Mouse (Mus musculus) liver, adult (tissue): ENCODE results near the gene Cd300lg.

ENCODE experiments used
- GATA4 ChIP-seq: IDR thresholded peaks from 2 replicates; pipeline ENCODE4 v1.6.1; 2014; ENCODE audit warnings: mild to moderate bottlenecking, low read length; ENCODE audit not compliant: insufficient replicate concordance

Cd300lg gene

GRCm38 (mm10) chr11:102035456-102035960, 5.8 kb upstream of the Cd300lg start:
- no peak for TF ChIP-seq GATA4

- no peak for TF ChIP-seq GATA4
Measured at GRCm38 (mm10) chr11:102036336-102036735, 5.0 kb upstream of the Cd300lg start.

- no peak for TF ChIP-seq GATA4
Measured at GRCm38 (mm10) chr11:102037789-102038188, 3.5 kb upstream of the Cd300lg start.

GRCm38 (mm10) chr11:102039487-102040137, 1.7 kb upstream of the Cd300lg start:
- no peak for TF ChIP-seq GATA4

- peak; percentile 73; the same call in 1 of the 2 replicates for TF ChIP-seq GATA4
Measured at GRCm38 (mm10) chr11:102040138-102040524, 1.2 kb upstream of the Cd300lg start.

- no peak for TF ChIP-seq GATA4
Measured at GRCm38 (mm10) chr11:102040646-102041045, 663 bp upstream of the Cd300lg start.

GRCm38 (mm10) chr11:102042971-102043370, 1.7 kb downstream of the Cd300lg start:
- no peak for TF ChIP-seq GATA4

GRCm38 (mm10) chr11:102043381-102043780, 2.1 kb downstream of the Cd300lg start:
- TF ChIP-seq GATA4: no peak

GRCm38 (mm10) chr11:102044691-102045212, 3.4 kb downstream of the Cd300lg start:
- TF ChIP-seq GATA4: no peak

GRCm38 (mm10) chr11:102046607-102047006, 5.3 kb downstream of the Cd300lg start:
- peak; percentile 53; the same call in 1 of the 2 replicates for TF ChIP-seq GATA4

GRCm38 (mm10) chr11:102049875-102050482, 8.7 kb downstream of the Cd300lg start:
- peak; percentile 81; the same call in 1 of the 2 replicates for TF ChIP-seq GATA4

GRCm38 (mm10) chr11:102051541-102051940, 10.2 kb downstream of the Cd300lg start:
- peak; percentile 19; the same call in 1 of the 2 replicates for TF ChIP-seq GATA4

GRCm38 (mm10) chr11:102051954-102052353, 10.6 kb downstream of the Cd300lg start:
- TF ChIP-seq GATA4: no peak

GRCm38 (mm10) chr11:102052697-102053096, 11.4 kb downstream of the Cd300lg start:
- no peak for TF ChIP-seq GATA4

GRCm38 (mm10) chr11:102053183-102053582, 11.9 kb downstream of the Cd300lg start:
- TF ChIP-seq GATA4: peak; percentile 72

- TF ChIP-seq GATA4: no peak
Measured at GRCm38 (mm10) chr11:102053847-102054246, 12.5 kb downstream of the Cd300lg start.
